Mouse (Mus musculus) spleen, adult 2 months (tissue): Measurements from ENCODE around the gene Tle4. TPM values are rescaled to one million over a fixed set of nuclear protein-coding genes. Genes with fewer than 3 reads are reported as not detected.

ENCODE experiments used
- DNase-seq, 2 experiments: peaks; one replicate each; pipeline versions ENCODE4 v3.0.0 to v3.0.0-alpha.2; 2012 to 2021; ENCODE audit warnings: low spot score in 2 of 2, low read depth in 1 of 2
- H3K27ac ChIP-seq: fragments of 200-500 bp; 2 replicates; pipeline ENCODE4 v1.5.1; 2012; ENCODE audit warnings: low read length, inconsistent platforms; ENCODE audit not compliant: insufficient read depth
- H3K27me3 ChIP-seq: fragments of 200-500 bp; 2 replicates; pipeline ENCODE4 v1.6.1; 2012; ENCODE audit warnings: mild to moderate bottlenecking, moderate library complexity, low read length, inconsistent platforms; ENCODE audit not compliant: control insufficient read depth, insufficient read depth
- H3K36me3 ChIP-seq: fragments of 200-500 bp; 2 replicates; pipeline ENCODE4 v1.6.1; 2012; ENCODE audit warnings: mild to moderate bottlenecking, low read length, inconsistent platforms; ENCODE audit not compliant: control insufficient read depth, insufficient read depth
- H3K4me1 ChIP-seq: fragments of 200-500 bp; 2 replicates; pipeline ENCODE4 v1.6.1; 2011; ENCODE audit warnings: inconsistent platforms; ENCODE audit not compliant: control insufficient read depth, insufficient read depth, insufficient read length
- H3K4me3 ChIP-seq: fragments of 200-500 bp; 2 replicates; pipeline ENCODE4 v1.5.1; 2011; ENCODE audit warnings: mild to moderate bottlenecking, inconsistent platforms; ENCODE audit not compliant: insufficient read depth, insufficient read length; ENCODE audit errors: extremely low read depth
- CTCF ChIP-seq: fragments of 200-500 bp; IDR thresholded peaks from 2 replicates; pipeline ENCODE4 v1.5.1; 2011; ENCODE audit warnings: mild to moderate bottlenecking, inconsistent platforms; ENCODE audit not compliant: insufficient read depth, insufficient read length, insufficient replicate concordance; ENCODE audit errors: extremely low read depth
- POLR2A ChIP-seq: fragments of 200-500 bp; IDR thresholded peaks from 2 replicates; pipeline ENCODE4 v1.6.1; 2011; ENCODE audit warnings: low read depth, low read length, inconsistent platforms
- WGBS: fragments of 180-500 bp; shearing (Covaris S2); methylation state at CpG from one replicate; pipeline ENCODE4 v1.1.7; 2018; 5-methylcytosine and 5-hydroxymethylcytosine counted together
- polyA plus RNA-seq: library from polyadenylated mRNA; depleted of rRNA; stranded (reverse); fragments of >200 nt; gene quantifications from 2 replicates; pipeline ENCODE4 v1.2.3, GENCODE M21; 2012

Tle4 gene
- polyA plus RNA-seq, 1 experiment = 15.9 TPM

DNA sequence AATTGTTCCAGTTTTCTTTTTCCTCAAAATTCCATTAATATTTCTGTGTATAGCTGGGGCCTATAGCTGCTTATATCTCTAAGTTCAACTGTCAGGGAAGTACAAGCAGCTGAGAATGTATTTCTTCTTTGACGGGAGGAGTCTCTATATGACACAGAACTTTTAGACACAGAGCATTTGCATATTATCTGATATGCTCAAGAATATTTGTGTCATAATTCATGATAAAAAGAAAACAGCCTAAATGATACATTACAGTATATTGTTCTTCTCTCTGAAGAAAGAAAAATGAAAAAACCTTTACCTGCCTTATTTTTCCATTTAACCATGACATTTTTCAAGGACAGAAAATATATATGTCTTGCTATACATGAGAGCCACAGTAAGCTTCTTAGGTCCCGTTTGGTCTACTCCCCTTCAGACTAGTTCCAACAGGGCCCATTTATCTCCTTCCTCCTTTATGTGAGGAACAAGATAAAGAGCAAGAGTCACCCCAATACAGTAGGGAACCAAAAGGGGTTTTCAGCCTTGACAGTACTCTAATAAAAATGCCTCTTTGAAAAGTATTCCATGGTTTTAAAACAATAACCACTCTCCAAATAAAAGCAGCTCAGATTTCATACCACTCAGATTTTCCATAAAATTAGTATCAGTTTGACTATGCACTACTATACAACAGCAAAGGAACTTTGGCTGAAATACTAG, 77.6 kb downstream of the Tle4 start:
- no peaks in the 10 kb centered on the region for H3K27me3 ChIP-seq
- H3K36me3 ChIP-seq = peaks cover 10% of the 10 kb centered on the region
- TF ChIP-seq POLR2A = no peak
- H3K27ac ChIP-seq = no peak overlapping the region
- WGBS = 71% methylated on average over 2 of the region's 2 CpGs
- H3K4me3 ChIP-seq = no peak overlapping the region
- DNase-seq = no peak
- no peaks in the 10 kb centered on the region for H3K4me1 ChIP-seq

DNA sequence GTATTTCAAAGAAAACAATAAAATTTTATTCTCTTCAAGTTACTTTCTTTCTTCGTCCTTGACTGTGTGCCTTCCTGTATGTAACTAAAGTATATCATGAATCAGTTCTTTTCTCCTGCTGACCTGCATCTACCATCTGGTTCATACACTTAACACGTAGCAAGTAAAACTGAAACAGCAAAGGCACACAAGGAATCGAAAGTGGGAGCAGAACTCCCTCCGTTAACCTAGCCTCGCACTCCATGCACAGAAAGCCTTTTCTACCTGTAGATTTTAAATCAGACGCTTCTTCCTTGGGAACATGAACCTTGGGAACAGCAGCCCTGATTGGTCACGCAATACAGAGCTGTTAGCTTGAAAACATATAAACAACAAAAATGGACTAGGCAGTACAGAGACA, 78.7 kb downstream of the Tle4 start:
- no peaks in the 10 kb centered on the region for H3K27me3 ChIP-seq
- TF ChIP-seq POLR2A (no peak), CTCF (no peak)
- no peak overlapping the region for H3K4me3 ChIP-seq
- no peak overlapping the region for H3K27ac ChIP-seq
- DNase-seq = no peak
- no peaks in the 10 kb centered on the region for H3K4me1 ChIP-seq
- WGBS = 88% methylated on average over 7 of the region's 7 CpGs
- H3K36me3 ChIP-seq = peaks cover 10% of the 10 kb centered on the region

DNA sequence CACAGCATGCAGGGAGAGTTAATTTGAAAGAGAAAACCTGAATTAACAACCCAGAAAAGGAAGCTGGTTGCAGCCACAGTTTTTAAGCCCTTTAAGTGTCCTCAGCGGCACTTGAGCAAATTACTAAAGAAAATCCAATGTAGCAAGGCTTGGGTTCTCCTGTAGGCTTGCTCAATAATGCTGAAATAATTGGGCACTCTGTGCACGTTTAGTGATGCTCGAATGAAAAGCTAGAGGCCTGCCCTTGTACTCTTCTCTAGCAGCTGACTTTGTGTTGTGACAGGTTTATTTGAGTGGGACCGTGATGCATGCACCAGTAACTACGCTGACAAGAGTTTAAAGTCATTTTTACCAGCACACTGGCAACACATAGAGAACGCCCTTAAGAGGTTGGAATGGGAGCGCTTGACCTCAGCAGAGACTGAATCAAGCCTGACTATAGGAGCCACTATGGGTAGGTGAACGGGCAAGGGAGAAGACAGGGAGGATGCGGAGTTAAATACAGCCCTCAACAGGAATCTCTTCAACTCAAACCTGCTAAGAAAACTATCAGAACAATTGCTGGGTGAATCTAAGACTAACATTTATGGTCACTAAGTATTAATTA, 79.3 kb downstream of the Tle4 start:
- no peak overlapping the region for H3K27ac ChIP-seq
- WGBS = 91% methylated on average over 9 of the region's 9 CpGs
- no peak for DNase-seq
- no peak overlapping the region for H3K4me3 ChIP-seq
- H3K27me3 ChIP-seq = no peaks in the 10 kb centered on the region
- peaks cover 10% of the 10 kb centered on the region for H3K36me3 ChIP-seq
- no peaks in the 10 kb centered on the region for H3K4me1 ChIP-seq
- no peak for TF ChIP-seq CTCF
- no peak for TF ChIP-seq POLR2A

DNA sequence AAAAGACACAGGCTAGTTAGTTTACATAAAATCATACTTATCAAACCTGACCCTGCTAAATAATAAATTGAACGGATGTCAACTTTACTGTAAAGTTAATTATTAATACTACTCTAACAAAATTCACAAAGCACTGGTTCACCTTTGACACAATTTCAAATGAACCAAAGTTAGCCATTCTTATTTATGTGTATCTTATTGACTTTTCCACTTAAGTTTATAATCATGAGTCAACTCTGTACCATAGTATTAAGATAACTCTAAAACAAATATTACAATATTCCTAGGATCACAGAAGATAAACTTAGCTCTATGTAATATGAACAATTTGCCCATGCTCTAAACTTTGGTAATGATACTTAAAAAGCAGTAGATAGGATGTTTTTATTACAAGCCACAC, 81.4 kb downstream of the Tle4 start:
- TF ChIP-seq POLR2A = no peak
- no peak for TF ChIP-seq CTCF
- no peak for DNase-seq
- H3K27ac ChIP-seq = no peak overlapping the region
- no peaks in the 10 kb centered on the region for H3K4me1 ChIP-seq
- H3K27me3 ChIP-seq = no peaks in the 10 kb centered on the region
- 92% methylated on average over 1 of the region's 1 CpGs for WGBS
- H3K36me3 ChIP-seq = peaks cover 10% of the 10 kb centered on the region
- H3K4me3 ChIP-seq = no peak overlapping the region

DNA sequence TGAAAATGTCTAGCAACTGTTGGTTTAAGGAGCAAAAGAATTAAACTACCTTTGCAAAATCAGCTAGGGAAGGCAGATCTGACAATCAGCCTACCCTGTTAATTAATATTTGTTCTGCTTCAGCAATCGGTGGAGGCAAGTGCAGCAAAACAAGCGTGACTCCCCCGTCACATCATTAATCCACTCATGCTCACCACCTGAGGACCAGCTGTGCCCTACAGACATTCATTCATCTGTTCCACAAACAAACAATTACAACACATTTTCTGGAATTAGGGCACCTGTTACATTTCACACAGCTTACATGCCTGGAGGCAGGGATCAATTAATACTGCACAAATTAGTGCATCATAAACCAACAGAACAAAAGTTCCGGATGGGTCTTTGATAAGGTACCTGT, 89.0 kb downstream of the Tle4 start:
- Histone ChIP-seq H3K27ac (no peak overlapping the region), H3K4me1 (peaks cover 5% of the 10 kb centered on the region; the same call in 1 of the 2 replicates), H3K4me3 (no peak overlapping the region), H3K36me3 (no peaks in the 10 kb centered on the region), H3K27me3 (no peaks in the 10 kb centered on the region)
- WGBS = 81% methylated on average over 4 of the region's 4 CpGs
- no peak for TF ChIP-seq POLR2A
- no peak for TF ChIP-seq CTCF
- no peak for DNase-seq

DNA sequence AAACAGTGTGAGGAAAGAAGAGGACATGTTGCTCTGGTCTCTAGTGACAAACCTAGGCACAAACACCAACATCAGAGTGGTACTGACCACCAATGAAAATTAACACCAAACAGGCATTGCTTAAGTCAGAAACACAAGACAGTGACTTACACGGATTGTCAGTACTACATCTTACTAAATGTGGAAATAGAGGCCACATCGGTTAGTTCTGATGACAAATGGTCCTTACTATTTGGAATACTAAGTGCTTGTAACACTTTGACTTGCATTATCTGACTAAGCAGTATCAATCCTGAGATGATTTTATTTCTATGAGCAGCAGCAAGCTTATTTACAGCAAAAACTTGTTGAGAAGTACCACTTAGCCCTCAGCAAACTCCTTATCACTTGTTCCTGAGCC, 89.9 kb downstream of the Tle4 start:
- WGBS = 85% methylated on average over 2 of the region's 2 CpGs
- no peak for DNase-seq
- Histone ChIP-seq H3K4me1 (peaks cover 5% of the 10 kb centered on the region; the same call in 1 of the 2 replicates), H3K27me3 (no peaks in the 10 kb centered on the region), H3K27ac (no peak overlapping the region), H3K36me3 (no peaks in the 10 kb centered on the region), H3K4me3 (no peak overlapping the region)
- TF ChIP-seq CTCF = no peak
- no peak for TF ChIP-seq POLR2A

DNA sequence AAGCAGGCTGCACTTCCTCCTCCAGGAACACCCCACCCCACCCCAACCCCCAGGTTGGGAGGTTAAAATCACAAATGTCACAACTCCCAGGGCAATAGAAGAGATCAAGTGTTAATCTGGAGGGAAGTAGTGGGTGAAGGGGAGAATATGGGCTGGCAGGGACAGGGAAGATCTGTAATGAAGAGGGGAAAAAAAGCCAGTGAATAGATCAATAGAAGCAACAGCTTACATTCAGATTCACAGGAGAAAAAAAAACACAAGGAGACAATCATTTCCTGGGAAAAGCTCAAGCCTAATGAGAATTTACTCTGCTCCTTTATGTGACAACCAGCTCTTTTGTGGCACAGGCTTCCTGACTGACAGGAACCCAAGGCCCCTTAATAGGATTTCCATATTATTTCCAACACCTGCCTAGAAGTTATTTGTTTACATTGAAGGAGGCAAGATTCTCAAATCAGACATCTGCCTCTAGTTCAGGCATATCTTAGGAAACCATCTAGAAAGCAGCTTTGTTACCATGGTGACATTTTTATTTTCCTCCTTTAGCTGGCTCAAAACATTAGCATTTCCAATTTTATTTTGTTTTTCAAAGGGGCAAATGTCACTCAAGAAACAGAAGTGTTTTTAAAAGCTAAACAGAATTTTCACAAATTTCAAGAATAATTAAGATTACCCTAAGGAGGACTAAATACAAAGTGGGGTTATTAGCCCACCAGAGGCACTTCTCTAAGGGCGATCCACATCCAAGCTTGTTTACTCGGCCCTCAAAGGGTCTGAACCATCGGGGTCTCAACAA, 90.8 kb downstream of the Tle4 start:
- TF ChIP-seq CTCF = no peak
- no peak for TF ChIP-seq POLR2A
- Histone ChIP-seq H3K4me3 (no peak overlapping the region), H3K4me1 (peaks cover 5% of the 10 kb centered on the region; the same call in 1 of the 2 replicates), H3K27ac (no peak overlapping the region), H3K27me3 (no peaks in the 10 kb centered on the region), H3K36me3 (no peaks in the 10 kb centered on the region)
- no peak for DNase-seq
- 85% methylated on average over 3 of the region's 3 CpGs for WGBS
